Mouse (Mus musculus) neutrophil, adult 5-6 weeks (primary cell): ENCODE data around the gene Apoc4. TPM values are rescaled to one million over a fixed set of nuclear protein-coding genes. Genes with fewer than 3 reads are reported as not detected.

Experiments
- ATAC-seq: fragments of 151-379, 151-347 bp; 2 replicates; pipeline ENCODE4 v1.8.0; 2017; ENCODE audit warnings: mild to moderate bottlenecking, moderate TSS enrichment; ENCODE audit not compliant: insufficient number of reproducible peaks, poor library complexity, low FRiP score, severe bottlenecking; ENCODE audit errors: extremely low read depth
- total RNA-seq: library from RNA; stranded (forward); fragments of 200-1000 nt; gene quantifications from 2 replicates; pipeline ENCODE4 v1.2.3, GENCODE M21; 2017

The Apoc4 gene
- total RNA-seq, 1 experiment from 2014 or later = 0.23 TPM

DNA sequence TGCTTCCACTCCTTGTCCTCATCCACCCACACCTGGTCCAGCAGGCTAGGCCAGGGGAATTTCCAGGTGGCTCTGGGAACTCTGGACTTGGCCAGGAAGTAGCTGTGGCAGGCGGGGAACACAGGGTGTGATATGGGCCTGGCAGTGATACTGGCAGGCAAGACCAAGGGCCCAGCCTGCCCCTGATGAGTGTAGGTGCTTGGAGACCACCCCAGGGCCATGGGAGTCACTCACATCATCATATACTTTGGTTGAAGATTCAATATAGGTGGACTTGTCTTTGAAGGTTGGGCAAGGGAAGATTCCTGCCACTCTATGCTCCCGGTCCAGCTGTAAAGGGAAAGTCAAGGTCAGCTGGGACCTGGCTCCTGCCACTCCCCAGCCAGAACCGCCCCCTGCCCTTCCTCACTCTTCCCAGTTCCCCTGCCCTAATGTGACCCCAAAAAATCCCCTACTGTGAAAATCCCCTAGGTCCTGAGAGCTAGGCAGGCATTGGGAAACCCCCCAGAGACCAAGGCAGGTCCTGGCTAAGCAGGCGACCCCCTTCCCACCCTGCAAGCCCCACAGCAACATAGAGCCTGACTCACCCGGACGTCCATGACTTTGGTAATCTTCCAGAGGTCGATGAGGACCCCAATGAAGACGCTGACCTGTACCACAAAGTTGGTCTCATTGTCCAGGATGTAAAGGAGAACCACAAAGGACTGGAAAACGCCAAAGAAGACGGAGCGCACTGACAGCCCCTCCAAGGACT is 46.0 kb downstream of the Apoc4 start:
- ATAC-seq = no peak

DNA sequence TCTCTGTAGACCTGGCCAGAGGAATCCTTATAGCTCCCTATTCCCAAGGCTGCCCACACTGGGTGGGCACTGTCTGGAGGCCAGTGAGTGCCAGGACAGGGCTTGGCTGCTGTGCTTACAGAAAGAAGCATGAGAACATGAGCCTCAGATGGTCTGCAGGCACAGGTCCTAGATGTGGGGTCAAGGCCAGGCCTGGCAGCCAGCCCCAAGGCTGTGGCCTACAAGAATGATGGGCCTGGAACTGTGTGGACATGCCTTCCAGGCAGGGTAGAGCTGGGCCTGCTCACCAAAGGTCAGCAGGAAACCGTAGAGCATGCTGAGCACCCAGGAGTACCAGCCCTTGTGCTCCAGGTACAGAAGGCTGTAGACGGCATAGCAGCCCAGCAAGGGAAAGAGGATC is 46.7 kb downstream of the Apoc4 start:
- ATAC-seq = no peak

DNA sequence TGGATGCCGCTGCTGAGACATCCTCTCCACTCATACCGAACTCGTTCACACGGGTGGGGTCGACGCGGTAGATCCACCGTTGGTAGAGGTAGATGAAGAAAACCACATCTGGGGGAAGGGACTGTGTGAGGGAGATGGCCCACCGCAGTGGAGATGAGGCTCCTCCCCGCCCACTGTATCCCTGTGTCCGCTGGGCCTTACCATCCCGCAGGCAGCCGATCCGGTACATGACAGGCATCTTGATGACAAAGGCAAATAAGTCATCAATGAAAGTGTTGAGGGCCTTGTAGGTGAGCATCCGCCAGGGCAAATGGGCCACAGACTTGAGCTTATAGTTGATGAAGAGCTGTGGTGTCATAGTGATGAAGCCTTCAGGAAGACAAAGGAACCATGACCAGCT is 47.4 kb downstream of the Apoc4 start:
- no peak for ATAC-seq

DNA sequence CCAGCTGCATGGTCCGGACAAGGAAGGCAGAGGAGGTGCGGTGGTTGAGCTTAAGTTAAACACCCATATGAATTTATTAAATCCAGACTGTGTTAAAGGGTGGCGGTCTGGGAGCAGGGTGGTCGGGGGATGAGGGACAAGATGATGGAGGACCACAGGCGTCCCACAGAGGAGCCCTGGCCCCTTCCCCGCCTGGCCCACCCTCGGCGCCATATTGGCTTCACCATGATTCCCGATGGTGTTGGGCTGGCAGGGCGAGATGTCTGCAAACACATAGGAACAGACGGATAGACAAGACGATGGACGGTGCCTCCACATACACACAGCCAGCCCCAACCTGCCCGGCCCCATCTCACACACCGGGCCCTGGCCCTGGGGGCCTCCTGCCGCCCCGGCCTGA is 48.1 kb downstream of the Apoc4 start:
- no peak for ATAC-seq

DNA sequence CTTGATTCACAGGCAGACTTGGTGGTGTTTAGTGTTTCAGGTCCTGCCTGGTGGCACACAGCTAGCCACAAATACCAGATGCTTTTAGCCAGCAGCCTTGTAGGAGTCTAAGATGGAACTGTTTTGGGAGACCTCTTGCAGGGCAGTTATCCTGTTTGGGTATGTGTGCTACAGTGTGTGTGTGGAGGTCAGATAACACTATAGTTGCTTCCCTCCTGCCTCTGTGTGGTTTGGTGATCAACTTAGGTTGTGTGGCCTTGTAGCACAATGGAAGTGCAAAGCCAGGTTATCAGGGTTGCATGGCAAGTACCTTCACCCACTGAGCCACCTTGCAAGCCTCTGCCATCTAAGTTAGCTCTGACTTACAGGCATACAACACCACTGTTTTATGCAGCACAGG is 48.6 kb downstream of the Apoc4 start:
- ATAC-seq = no peak

DNA sequence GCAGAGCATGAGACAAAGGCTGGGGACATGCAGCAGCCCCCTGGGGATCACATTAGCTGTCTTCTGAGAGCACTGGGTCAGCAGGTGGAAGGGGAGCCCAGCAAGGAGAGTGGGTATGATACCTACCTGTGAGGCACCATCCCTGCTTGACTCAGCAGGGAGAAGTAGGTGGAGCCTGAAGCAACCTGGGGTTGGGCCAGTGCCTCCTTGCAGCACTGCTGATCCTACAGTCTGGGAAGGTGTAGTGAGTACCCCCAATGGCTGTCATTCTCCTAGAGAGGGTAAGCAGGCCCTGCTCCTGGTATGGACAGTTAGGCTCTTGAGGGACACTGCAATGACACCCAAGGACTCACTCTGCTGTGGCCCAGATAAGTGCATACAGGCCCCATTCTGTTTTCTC is 49.0 kb downstream of the Apoc4 start:
- ATAC-seq = no peak

DNA sequence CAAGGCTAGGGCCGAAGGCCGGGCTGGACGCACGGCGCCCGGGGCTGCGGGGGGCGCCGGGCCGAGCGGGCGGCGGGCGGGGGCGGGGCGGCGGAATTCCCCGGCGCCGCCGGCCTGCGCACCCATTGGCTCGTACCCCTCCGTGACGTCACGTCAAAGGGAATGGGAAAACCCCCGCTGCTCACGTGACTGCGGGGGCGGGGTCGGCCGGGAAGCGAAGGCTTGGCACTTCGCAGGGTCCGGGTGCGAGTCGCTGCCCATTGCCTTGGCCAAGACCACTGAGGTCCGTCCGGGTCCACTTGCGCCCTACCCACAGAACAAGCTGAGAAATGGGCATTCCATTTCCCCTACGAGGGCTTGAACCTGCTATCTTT is 51.9 kb downstream of the Apoc4 start, which contains the start of gene Relb:
TSS of gene Relb (minus strand) at position 78 of the 374 bp plus-strand sequence.
- ATAC-seq = no peak

DNA sequence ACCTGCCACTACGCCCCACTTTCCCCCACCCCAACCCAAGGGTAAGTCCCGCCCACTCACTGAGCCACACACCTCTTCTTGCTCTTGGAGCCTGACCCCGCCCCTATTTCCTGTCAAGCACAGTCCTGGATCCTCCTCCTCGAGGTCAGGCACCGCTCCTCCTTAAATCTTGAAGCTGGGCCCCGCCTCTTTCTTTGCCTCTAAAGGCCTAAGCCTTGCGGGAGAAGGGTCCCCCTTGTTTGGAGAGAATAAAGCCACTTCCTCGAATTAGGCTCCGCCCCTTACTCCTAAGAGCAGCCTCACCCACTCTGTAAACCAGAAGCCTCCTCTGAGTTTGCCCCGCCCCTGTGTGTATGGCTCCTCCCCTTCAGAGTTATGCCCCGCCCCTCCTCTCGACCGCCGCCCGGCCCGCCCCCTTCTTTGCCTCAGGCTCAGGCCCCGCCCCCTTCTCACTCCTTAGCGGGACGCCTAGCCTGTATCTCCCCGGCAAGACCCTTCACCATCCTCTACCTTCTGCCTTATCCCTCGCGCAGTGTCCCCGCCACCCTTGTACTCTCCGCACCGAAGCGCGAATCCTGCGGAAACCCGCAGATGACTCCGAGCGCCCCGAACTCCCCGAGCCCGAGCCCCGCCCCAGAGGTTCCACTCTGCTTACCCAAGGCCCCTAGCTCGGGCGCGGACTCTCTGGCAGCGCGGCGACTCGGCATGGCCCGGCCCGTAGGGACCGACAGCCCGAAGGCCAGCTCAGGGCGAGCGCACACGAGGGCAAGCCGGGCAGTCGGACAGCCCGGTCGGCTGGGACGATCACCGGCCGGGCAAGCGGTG is 52.5 kb downstream of the Apoc4 start:
- ATAC-seq = peak; percentile 84

DNA sequence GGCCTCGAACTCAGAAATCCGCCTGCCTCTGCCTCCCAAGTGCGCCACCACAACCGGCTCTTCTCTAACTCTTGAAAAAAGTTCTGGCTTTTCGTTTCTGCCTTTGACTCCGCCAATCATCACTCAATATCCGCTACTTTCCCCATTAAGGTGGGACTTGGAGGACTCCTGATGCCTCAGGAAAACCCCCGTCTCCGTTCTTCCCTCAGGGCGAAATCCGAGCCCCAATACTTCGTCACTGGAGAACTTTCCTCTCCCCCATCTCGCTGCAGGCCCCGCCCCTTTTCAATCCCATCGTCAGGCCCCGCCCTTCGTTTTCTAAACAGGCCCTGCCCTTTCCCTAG is 53.1 kb downstream of the Apoc4 start:
- ATAC-seq = no peak

Other genes with a start within 250 kb of the Apoc4 start
- 17.2 and 18.0 TPM in 2 replicates for gene Mark4, start 222.7 kb downstream of the Apoc4 start, total RNA-seq
- 0.12 TPM in 1 of 2 replicates, not detected in the other for gene Exoc3l2, start 218.1 kb downstream of the Apoc4 start, total RNA-seq
- 3.9 and 4.4 TPM in 2 replicates for gene Bloc1s3, start 173.1 kb downstream of the Apoc4 start, total RNA-seq
- 8.7 and 14.3 TPM in 2 replicates for gene Trappc6a, start 173.1 kb downstream of the Apoc4 start, total RNA-seq
- gene Nkpd1, start 163.6 kb downstream of the Apoc4 start, total RNA-seq = not detected in 2 replicates
- 29.9 and 31.1 TPM in 2 replicates for gene Ppp1r37, start 118.4 kb downstream of the Apoc4 start, total RNA-seq
- 8.7 and 11.6 TPM in 2 replicates for gene Zfp296, start 104.2 kb downstream of the Apoc4 start, total RNA-seq
- gene Gemin7, start 103.9 kb downstream of the Apoc4 start, total RNA-seq = 44.1 and 49.8 TPM in 2 replicates
- 97.9 and 108 TPM in 2 replicates for gene Clasrp, start 77.0 kb downstream of the Apoc4 start, total RNA-seq
- gene Relb, start 52.0 kb downstream of the Apoc4 start, total RNA-seq = 37.0 and 41.1 TPM in 2 replicates
- gene Clptm1, start 16.4 kb downstream of the Apoc4 start, total RNA-seq = 45.9 and 51.4 TPM in 2 replicates
- gene Apoc2, start 3.5 kb downstream of the Apoc4 start, total RNA-seq = 14.0 and 17.5 TPM in 2 replicates
- gene Gm44805, start 56 bp downstream of the Apoc4 start, total RNA-seq = not detected in 2 replicates
- gene Apoc1, start 11.2 kb upstream of the Apoc4 start, total RNA-seq = 2.7 and 12.5 TPM in 2 replicates
- 399 and 429 TPM in 2 replicates for gene Apoe, start 17.7 kb upstream of the Apoc4 start, total RNA-seq
- 22.2 and 22.3 TPM in 2 replicates for gene Tomm40, start 34.0 kb upstream of the Apoc4 start, total RNA-seq
- gene Nectin2, start 69.0 kb upstream of the Apoc4 start, total RNA-seq = 0.23 TPM in 1 of 2 replicates, not detected in the other
- gene Bcam, start 89.5 kb upstream of the Apoc4 start, total RNA-seq = not detected in 2 replicates
- gene Cblc, start 115.3 kb upstream of the Apoc4 start, total RNA-seq = 1.4 and 3.6 TPM in 2 replicates
- 59.9 and 60.2 TPM in 2 replicates for gene Bcl3, start 141.3 kb upstream of the Apoc4 start, total RNA-seq
- gene Gm19345, start 170.5 kb upstream of the Apoc4 start, total RNA-seq = 1.6 TPM in 1 of 2 replicates, not detected in the other
- 3.3 and 5.2 TPM in 2 replicates for gene Ceacam16, start 179.8 kb upstream of the Apoc4 start, total RNA-seq
- 0.47 TPM in 1 of 2 replicates, not detected in the other for gene Ceacam19, start 206.5 kb upstream of the Apoc4 start, total RNA-seq
- gene Pvr, start 239.7 kb upstream of the Apoc4 start, total RNA-seq = 6.8 and 9.2 TPM in 2 replicates